Mouse (Mus musculus) adrenal gland, adult 8-10 months (tissue): ENCODE measurements around the gene Slc18a3. TPM values are rescaled to one million over a fixed set of nuclear protein-coding genes. Genes with fewer than 3 reads are reported as not detected.
A peak's percentile ranks its signal among the peaks of the same experiment; 100 is the strongest.

Source experiments
- DNase-seq: peaks from one replicate; pipeline ENCODE4 v3.0.0; 2022
- total RNA-seq, 4 experiments: library from RNA; stranded (reverse); gene quantifications; 2 replicates each; pipeline ENCODE4 v1.2.4; 2022

Gene Slc18a3
- total RNA-seq, result not detected

GRCm38 (mm10) chr14:32464601-32465505, at the start of gene Slc18a3:
TSS of gene Slc18a3 (minus strand) at chr14:32464850.
- DNase-seq, result no peak

DNA sequence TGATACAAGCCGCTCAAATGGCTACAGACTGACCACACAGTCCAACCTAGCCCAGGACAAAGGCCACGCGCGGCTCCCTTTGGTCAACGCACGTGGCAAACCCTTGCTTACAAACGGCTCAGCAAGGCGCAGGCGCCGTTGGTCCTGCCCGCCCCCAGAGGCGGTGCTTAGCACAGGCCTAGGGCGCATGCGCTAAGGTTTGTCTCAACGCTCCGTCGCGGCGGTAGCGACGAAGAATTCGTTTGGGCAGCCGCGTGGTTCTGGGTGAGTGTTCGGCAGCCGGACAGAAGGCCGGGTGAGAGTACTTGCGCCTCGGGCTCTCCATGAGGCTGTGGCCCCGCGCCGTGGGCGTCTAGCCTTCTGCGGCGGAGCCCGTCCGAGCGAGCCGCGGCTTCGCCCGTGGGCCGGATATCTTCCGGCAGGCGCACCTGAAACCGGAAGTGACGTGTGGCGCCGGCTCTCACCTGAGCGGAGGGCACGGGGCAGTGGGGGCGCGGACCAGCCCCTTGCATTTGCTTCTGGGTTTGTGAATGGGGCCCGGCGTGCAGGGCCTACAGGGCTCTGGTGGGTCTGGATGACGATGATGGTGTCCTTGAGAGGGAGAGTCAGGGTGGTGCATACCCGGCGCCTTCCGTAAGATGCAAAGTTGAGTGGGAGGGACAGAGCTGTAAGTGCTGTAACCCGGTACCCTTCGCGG, 48.8 kb upstream of the Slc18a3 start, which contains the start of gene Ercc6:
Ercc6 (plus strand) TSS at position 186 of the 697 bp plus-strand sequence.
- peak; percentile 90 for DNase-seq

DNA sequence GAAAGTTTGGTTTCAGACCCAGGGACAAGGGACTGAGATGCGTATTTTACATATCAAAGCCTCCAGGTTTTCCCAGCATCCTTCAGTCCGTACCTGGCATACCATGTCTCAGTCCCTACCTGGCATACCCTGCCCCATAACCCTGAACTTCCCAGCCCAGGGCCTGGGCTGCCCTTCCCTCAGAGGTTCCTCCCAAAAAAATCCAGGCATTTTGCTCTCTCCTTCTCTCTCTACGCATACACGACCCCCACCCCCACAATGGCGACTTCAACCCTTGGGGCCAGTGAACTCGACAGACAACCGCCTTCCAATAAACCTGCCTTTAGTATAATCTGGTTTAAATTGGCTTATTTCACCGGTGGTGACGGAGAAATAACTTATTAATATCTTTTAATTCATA, 48.3 kb upstream of the Slc18a3 start:
- DNase-seq, result no peak

GRCm38 (mm10) chr14:32509443-32509961, 44.9 kb upstream of the Slc18a3 start:
- DNase-seq, result no peak

- no peak for DNase-seq
Observed at GRCm38 (mm10) chr14:32508105-32508835, 43.6 kb upstream of the Slc18a3 start.

DNA sequence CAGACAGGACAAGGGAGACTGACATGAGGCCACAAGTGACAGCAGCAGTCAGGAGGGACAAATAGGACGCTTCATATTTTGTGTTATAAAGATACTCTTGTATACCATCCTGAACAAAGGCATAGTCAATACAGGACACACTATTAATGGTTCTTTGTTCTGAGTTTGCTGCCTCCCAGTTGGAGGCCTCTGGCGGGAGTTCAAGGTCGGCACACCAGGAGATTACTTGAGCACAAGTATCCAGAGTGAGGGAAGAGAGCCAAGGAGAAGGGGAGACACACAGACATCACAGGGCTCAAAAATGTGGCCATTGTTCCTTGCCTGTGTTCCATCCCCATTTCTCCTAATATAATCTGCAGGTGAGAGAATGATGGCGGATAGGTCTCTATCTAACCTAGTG, 42.6 kb upstream of the Slc18a3 start:
- no peak for DNase-seq

GRCm38 (mm10) chr14:32506329-32506728, 41.7 kb upstream of the Slc18a3 start:
- DNase-seq, result no peak

DNA sequence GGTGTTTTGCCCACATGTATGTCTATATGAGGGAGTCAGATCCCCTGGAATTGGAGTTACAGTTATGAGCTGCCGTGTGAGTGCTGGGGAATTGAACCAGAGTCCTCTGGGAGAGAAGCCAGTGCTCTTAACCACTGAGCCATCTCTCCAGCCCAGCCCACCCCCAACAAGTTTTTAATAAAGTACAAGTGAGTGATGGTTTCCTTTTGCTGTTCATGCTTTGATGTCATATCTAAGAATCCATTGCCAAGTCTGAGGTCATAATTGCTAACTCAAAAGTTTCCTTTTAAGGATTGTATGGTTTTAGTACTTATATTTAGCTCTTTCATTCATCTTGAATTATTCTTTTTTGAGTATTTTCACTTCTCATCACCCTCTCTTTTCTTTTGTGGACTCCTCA, 39.2 kb upstream of the Slc18a3 start:
- DNase-seq, result no peak

- no peak for DNase-seq
Observed at GRCm38 (mm10) chr14:32502764-32503688, 38.4 kb upstream of the Slc18a3 start.

DNA sequence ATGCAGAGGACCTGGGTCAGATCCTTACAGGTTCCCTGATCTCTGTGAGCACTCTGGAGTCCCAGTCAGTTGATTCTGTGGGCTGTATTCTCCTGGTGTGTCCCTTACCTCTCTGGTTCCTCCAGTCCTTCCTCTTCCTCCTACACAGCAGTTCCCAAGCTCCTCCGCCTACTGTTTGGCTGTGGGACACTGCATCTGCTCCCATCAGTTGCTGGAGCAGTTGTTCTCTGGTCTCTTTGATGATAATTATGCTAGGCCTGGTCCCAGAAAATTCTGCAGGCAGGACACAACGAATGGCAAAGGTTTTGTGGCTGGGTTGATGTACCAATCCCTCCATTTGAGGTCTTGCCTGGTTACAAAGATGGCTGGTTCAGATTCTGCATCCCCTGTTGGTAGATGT, 36.7 kb upstream of the Slc18a3 start:
- no peak for DNase-seq

GRCm38 (mm10) chr14:32496115-32496850, 31.6 kb upstream of the Slc18a3 start:
- DNase-seq, result no peak

- no peak for DNase-seq
Observed at GRCm38 (mm10) chr14:32492521-32492920, 27.9 kb upstream of the Slc18a3 start.

GRCm38 (mm10) chr14:32482061-32482460, 17.4 kb upstream of the Slc18a3 start:
- DNase-seq, result no peak

DNA sequence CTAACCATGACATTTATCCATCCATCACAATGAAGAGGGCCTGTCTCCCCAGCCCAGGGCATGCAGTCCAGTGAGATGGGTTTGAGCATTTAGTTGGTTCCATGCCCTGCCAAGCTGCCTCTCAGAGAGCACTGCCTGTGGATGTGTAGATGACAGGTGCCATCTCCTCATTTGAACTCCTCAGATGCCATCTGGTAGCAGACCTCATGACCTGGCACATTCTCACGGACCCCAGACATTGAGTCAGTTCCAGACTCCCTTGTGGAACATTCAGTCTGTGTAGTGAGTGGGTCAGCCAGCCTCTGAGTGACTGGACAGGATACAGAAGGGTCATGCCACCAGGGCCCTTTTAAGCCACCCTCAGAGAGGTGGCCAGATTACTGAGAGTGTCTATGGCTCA, 12.9 kb upstream of the Slc18a3 start:
- DNase-seq, result no peak

DNA sequence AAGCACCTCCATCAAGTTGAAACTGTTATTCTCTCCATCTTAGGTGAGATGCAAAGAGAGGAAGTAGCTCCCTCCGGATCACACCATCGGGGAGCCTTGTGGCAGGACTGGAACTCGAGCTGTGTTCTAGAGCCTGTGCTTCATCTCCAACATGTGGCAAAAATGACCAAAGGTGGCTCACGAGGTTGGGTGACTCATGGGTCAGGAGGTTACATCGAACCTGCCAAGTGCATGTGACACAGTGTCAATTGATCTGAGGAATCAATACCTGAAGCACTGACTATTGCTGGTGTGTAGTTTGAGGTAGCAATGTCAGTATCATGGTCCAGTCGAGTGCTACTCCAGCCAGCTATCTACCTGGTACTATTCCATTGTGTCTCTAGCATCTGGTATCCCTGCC, 11.9 kb upstream of the Slc18a3 start:
- no peak for DNase-seq

GRCm38 (mm10) chr14:32472996-32473395, 8.3 kb upstream of the Slc18a3 start:
- peak; percentile 25 for DNase-seq

GRCm38 (mm10) chr14:32467606-32468005, 3.0 kb upstream of the Slc18a3 start:
- DNase-seq, result peak; percentile 8

- DNase-seq, result no peak
Observed at GRCm38 (mm10) chr14:32465889-32466288, 1.2 kb upstream of the Slc18a3 start, which contains the start of gene Chat. TSS of gene Chat (minus strand) at chr14:32465989.

- DNase-seq, result no peak
Observed at GRCm38 (mm10) chr14:32465506-32465870, 838 bp upstream of the Slc18a3 start.

DNA sequence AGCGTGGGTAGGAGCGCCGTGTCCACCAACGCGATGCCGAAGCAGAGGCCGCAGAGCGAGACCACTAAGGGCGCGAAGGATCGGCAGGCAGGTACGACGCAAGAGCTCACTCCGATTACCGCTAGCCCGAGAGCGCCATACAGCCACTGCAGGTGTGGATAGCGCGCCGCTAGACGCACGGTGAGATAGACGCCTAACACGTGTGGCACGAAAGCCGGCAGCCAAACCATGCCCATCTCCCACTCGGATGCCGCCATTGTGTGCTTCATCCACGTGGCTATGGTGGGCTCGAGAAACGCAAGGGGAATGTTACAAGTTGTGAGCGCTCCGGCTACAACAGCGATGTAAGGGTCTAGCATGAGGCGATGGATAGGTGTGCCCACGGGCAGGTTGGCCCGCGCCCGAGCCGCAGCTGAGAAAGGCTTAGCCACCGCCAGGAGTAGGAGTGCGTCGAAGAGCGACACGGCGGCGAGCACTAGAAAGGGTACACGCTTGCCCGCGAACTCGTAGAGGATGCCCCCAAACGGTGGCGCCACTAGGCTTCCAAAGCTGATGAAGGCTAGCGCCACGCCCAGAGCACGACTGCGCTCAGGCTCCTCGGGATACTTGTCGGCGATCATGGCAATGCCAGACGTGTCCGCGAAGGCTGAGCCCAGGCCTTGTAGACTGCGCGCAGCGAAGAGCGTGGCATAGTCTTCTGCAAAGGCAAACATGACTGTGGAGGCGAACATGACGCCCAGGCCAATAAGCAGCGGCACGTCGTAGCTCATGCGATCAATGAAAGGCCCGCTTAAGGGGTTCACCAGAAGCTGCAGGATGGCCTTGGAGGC, 1.2 kb downstream of the Slc18a3 start:
- DNase-seq, result no peak
